Mouse (Mus musculus) liver, embryonic 11.5 days (tissue): ENCODE results near the gene Epo. TPM values are rescaled to one million over a fixed set of nuclear protein-coding genes. Genes with fewer than 3 reads are reported as not detected.
A peak's percentile ranks its signal among the peaks of the same experiment; 100 is the strongest.

Experiments used
- ATAC-seq: fragments of 200-750 bp; cut with Nextera tagmentation; replicated peaks from 2 replicates; pipeline ENCODE4 v1.8.0; 2017; ENCODE audit warnings: moderate number of reproducible peaks, mild to moderate bottlenecking, moderate TSS enrichment, moderate library complexity; ENCODE audit not compliant: low FRiP score
- DNase-seq: peaks from one replicate; pipeline ENCODE4 v3.0.0-alpha.2; 2017; ENCODE audit warnings: low spot score
- H3K27ac ChIP-seq: fragments of 300-500 bp; sonication (generic); 2 replicates; pipeline ENCODE4 v1.5.1; 2014; ENCODE audit warnings: mild to moderate bottlenecking, low read depth, low read length, control low read depth
- H3K27me3 ChIP-seq: fragments of 300-500 bp; sonication (generic); replicated peaks from 2 replicates; pipeline ENCODE4 v1.6.1; 2014; ENCODE audit warnings: low read length, mixed read lengths; ENCODE audit not compliant: control insufficient read depth, insufficient read depth
- H3K36me3 ChIP-seq: fragments of 300-500 bp; sonication (generic); 2 replicates; pipeline ENCODE4 v1.6.1; 2014; ENCODE audit warnings: mild to moderate bottlenecking, low read length, moderate library complexity, mixed read lengths; ENCODE audit not compliant: control insufficient read depth, insufficient read depth
- H3K4me1 ChIP-seq: fragments of 300-500 bp; sonication (generic); replicated peaks from 2 replicates; pipeline ENCODE4 v1.6.1; 2014; ENCODE audit warnings: low read length, mixed read lengths; ENCODE audit not compliant: control insufficient read depth, insufficient read depth
- H3K4me2 ChIP-seq: fragments of 300-500 bp; sonication (generic); 2 replicates; pipeline ENCODE4 v1.6.1; 2014; ENCODE audit warnings: mild to moderate bottlenecking, control low read depth, moderate library complexity
- H3K4me3 ChIP-seq: fragments of 300-500 bp; sonication (generic); 2 replicates; pipeline ENCODE4 v1.5.1; 2014; ENCODE audit warnings: low read depth, low read length, control low read depth
- H3K9ac ChIP-seq: fragments of 300-500 bp; sonication (generic); 2 replicates; pipeline ENCODE4 v1.6.1; 2014; ENCODE audit warnings: low read depth, low read length, control low read depth
- H3K9me3 ChIP-seq: fragments of 300-500 bp; sonication (generic); 2 replicates; pipeline ENCODE4 v1.6.1; 2016; ENCODE audit warnings: low read length, inconsistent platforms, mixed read lengths; ENCODE audit not compliant: control insufficient read depth
- WGBS: fragments of 180-500 bp; shearing (Covaris S2); extraction: QIAGEN DNeasy Blood & Tissue Kit; methylation state at CpG from one replicate; pipeline ENCODE4 v1.1.7; 2014; 5-methylcytosine and 5-hydroxymethylcytosine counted together
- polyA plus RNA-seq: library from polyadenylated mRNA; unstranded; fragments of >200 nt; fragmentation: Nextera tagmentation; extraction: Ambion mirVana; gene quantifications from 2 replicates; pipeline ENCODE4 v1.2.1, GENCODE M21; 2014

Gene Epo
- polyA plus RNA-seq, 1 experiment from 2014 or later: 7.8 TPM

- H3K27me3 ChIP-seq: peaks cover 28% of the 10 kb centered on the region
- 2% methylated on average over 17 of the region's 17 CpGs for WGBS
Observed at GRCm38 (mm10) chr5:137485851-137486155, 47.2 kb downstream of the Epo start.

GRCm38 (mm10) chr5:137485071-137485850 lies 47.8 kb downstream of the Epo start:
- ATAC-seq (no peak), DNase-seq (no peak)
- H3K36me3 ChIP-seq: no peaks in the 10 kb centered on the region
- H3K4me3 ChIP-seq: peak overlapping the region; percentile 45
- 12% methylated on average over 29 of the region's 30 CpGs for WGBS
- peaks cover 28% of the 10 kb centered on the region for H3K27me3 ChIP-seq
- no peaks in the 10 kb centered on the region for H3K9me3 ChIP-seq
- peak overlapping the region; percentile 63 for H3K9ac ChIP-seq
- no peaks in the 10 kb centered on the region for H3K4me1 ChIP-seq
- 0 out of 2 replicates have a peak overlapping the region, but pooled peaks have one; percentile 32 for H3K27ac ChIP-seq
- peak overlapping the region; percentile 50 for H3K4me2 ChIP-seq

More at GRCm38 (mm10) chr5:137485851-137486155, 47.2 kb downstream of the Epo start:
- Histone ChIP-seq H3K4me2 (peak overlapping the region; percentile 50), H3K9ac (peak overlapping the region; percentile 63), H3K4me1 (no peaks in the 10 kb centered on the region), H3K27ac (no peak overlapping the region), H3K9me3 (no peaks in the 10 kb centered on the region), H3K4me3 (peak overlapping the region; percentile 45), H3K36me3 (no peaks in the 10 kb centered on the region)
- DNase-seq: no peak
- ATAC-seq: no peak

- WGBS: 46% methylated on average over 8 of the region's 8 CpGs
- ATAC-seq: peak; percentile 55; the same call in 1 of the 2 replicates
Observed at GRCm38 (mm10) chr5:137481897-137482296, 51.1 kb downstream of the Epo start.

DNA sequence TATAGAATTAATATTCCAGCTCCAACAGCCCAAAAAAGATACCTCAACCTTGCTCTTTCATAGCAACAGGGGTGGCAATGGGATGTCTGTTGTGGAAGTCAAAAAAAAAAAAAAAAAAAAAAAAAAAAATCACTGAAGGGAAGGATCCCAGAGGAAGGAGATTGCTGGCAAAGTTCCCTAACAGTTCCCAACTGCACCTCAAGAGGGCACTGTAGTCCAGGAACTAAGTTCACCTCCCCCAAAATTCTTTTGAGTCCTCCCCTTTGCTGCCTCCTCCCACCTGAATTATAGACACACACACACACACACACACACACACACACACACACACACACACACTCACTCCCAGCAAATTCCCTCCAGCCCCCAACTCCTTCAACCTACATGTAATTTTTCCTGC lies 51.9 kb downstream of the Epo start:
- no peak overlapping the region for H3K9ac ChIP-seq
- H3K36me3 ChIP-seq: no peaks in the 10 kb centered on the region
- H3K4me2 ChIP-seq: no peak overlapping the region
- DNase-seq: peak; percentile 46
- H3K27ac ChIP-seq: peak overlapping the region; percentile 74; the same call in 1 of the 2 replicates
- no peaks in the 10 kb centered on the region for H3K4me1 ChIP-seq
- ATAC-seq: no peak
- no peak overlapping the region for H3K4me3 ChIP-seq
- H3K27me3 ChIP-seq: peaks cover 20% of the 10 kb centered on the region
- no peaks in the 10 kb centered on the region for H3K9me3 ChIP-seq

More at GRCm38 (mm10) chr5:137481897-137482296, 51.1 kb downstream of the Epo start:
- no peaks in the 10 kb centered on the region for H3K36me3 ChIP-seq
- no peak overlapping the region for H3K4me2 ChIP-seq
- H3K4me3 ChIP-seq: no peak overlapping the region
- peak; percentile 44 for DNase-seq
- no peaks in the 10 kb centered on the region for H3K4me1 ChIP-seq
- H3K9me3 ChIP-seq: no peaks in the 10 kb centered on the region
- H3K27ac ChIP-seq: peak overlapping the region; percentile 74
- H3K9ac ChIP-seq: no peak overlapping the region
- peaks cover 27% of the 10 kb centered on the region for H3K27me3 ChIP-seq

DNA sequence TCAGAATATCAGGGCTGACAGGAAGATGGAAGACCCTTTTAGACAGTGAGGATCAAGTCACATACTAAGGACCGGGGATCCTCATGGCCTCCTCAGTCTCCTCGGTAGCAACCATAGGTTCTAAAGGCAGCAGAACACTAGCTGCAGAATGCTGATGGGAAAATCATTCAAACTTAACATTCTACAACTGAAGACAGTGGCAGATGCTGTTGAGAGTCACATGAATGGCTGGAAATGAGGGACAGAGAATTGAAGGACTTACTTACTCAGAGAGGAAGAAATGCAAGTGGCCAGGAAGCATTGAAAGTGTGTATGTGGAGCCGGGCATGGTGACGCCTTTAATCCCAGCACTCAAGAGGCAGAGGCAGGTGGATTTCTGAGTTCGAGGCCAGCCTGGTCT lies 56.1 kb downstream of the Epo start, which contains the start of gene Zan:
TSS of gene Zan (minus strand) at position 101 of the 400 bp plus-strand sequence.
- 76% methylated on average over 5 of the region's 5 CpGs for WGBS
- ATAC-seq: no peak
- Histone ChIP-seq H3K9ac (no peak within 1 kb of the TSS), H3K4me2 (no peak within 1 kb of the TSS), H3K4me3 (no peak within 1 kb of the TSS), H3K4me1 (no peaks in the 10 kb centered on the region; the same call in 1 of the 2 replicates), H3K36me3 (no peaks in the 10 kb centered on the region), H3K27ac (no peak within 1 kb of the TSS), H3K27me3 (no peaks in the 10 kb centered on the region), H3K9me3 (no peaks in the 10 kb centered on the region)
- DNase-seq: no peak

GRCm38 (mm10) chr5:137474351-137474750 lies 58.7 kb downstream of the Epo start:
- Histone ChIP-seq H3K4me1 (no peaks in the 10 kb centered on the region; the same call in 1 of the 2 replicates), H3K27ac (no peak overlapping the region), H3K9me3 (no peaks in the 10 kb centered on the region), H3K36me3 (no peaks in the 10 kb centered on the region), H3K27me3 (no peaks in the 10 kb centered on the region), H3K4me3 (no peak overlapping the region), H3K4me2 (no peak overlapping the region), H3K9ac (no peak overlapping the region)
- ATAC-seq: no peak
- DNase-seq: no peak
- 54% methylated on average over 2 of the region's 2 CpGs for WGBS

GRCm38 (mm10) chr5:137472252-137472904 lies 60.7 kb downstream of the Epo start:
- no peaks in the 10 kb centered on the region; the same call in 1 of the 2 replicates for H3K4me1 ChIP-seq
- H3K27ac ChIP-seq: no peak overlapping the region
- H3K36me3 ChIP-seq: no peaks in the 10 kb centered on the region
- H3K27me3 ChIP-seq: no peaks in the 10 kb centered on the region
- no peak overlapping the region for H3K4me3 ChIP-seq
- WGBS: 55% methylated on average over 5 of the region's 5 CpGs
- no peak overlapping the region for H3K4me2 ChIP-seq
- no peaks in the 10 kb centered on the region for H3K9me3 ChIP-seq
- H3K9ac ChIP-seq: no peak overlapping the region
- DNase-seq (no peak), ATAC-seq (no peak)

DNA sequence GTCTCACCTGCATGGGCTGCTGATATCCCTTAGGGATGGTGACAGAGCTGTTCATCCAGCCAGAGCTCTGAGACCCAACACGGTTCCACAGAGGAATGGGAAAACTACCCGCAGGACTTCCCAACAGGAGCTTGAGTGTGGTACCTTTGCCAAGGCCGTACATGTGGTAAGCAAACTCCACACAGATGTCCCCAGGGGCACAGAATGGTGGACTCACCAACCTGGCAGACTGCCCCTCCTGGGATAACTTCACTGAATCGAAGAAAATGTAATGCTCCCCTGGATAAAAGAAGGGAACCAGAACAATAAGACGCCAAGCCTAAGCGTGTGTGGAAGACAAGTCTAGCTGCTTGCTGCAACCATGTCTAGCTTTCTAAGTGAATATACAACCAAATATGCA lies 66.1 kb downstream of the Epo start:
- no peak overlapping the region for H3K4me2 ChIP-seq
- no peak for ATAC-seq
- H3K9ac ChIP-seq: no peak overlapping the region
- no peaks in the 10 kb centered on the region for H3K4me1 ChIP-seq
- no peak overlapping the region for H3K27ac ChIP-seq
- H3K27me3 ChIP-seq: no peaks in the 10 kb centered on the region
- H3K9me3 ChIP-seq: no peaks in the 10 kb centered on the region
- no peak for DNase-seq
- no peak overlapping the region for H3K4me3 ChIP-seq
- WGBS: 86% methylated on average over 6 of the region's 6 CpGs
- no peaks in the 10 kb centered on the region for H3K36me3 ChIP-seq
